Mouse (Mus musculus) yolk sac, embryonic 10.5 days (tissue): ENCODE measurements around the gene Cxcl5.

Experiments used
- DNase-seq: peaks from one replicate; pipeline ENCODE4 v3.0.0-alpha.2; 2017; ENCODE audit warnings: low spot score

The Cxcl5 gene

DNA sequence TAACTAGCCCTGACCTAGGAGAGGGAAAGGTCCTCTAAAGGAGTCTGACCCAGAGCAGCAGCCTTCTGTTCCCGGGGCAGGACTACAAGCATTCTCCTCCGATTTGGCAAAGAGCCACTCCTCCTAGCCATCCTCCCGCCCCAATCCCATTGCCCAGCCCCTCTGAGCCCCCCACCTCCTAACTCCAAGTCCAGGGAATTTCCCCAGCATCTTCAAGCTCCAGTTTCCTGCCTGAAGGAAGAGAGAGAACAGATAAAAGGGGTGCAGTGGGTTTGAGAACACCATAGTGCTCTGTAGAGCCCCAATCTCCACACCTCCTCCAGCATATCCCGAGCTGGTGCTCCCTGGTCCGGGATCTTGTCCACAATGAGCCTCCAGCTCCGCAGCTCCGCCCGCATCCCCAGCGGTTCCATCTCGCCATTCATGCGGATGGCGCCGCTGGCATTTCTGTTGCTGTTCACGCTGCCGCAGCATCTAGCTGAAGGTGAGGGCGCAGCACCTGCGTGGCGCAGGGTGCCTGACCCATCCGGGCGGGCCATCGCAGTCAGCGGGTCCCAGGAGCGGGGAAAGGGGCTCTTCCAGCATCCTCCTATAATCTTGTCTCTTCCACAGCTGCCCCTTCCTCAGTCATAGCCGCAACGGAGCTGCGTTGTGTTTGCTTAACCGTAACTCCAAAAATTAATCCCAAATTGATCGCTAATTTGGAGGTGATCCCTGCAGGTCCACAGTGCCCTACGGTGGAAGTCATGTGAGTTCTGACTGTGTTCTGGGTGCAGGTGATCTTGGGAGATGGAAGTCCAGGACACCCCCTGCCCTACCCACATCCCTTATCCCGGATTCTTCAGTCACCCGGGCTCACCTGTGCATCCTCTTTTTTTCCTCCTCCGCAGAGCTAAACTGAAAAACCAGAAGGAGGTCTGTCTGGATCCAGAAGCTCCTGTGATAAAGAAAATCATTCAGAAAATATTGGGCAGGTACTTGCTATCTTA is at the start of gene Cxcl5:
Cxcl5 (plus strand) TSS at position 284 of the 989 bp plus-strand sequence.
- no peak for DNase-seq

DNA sequence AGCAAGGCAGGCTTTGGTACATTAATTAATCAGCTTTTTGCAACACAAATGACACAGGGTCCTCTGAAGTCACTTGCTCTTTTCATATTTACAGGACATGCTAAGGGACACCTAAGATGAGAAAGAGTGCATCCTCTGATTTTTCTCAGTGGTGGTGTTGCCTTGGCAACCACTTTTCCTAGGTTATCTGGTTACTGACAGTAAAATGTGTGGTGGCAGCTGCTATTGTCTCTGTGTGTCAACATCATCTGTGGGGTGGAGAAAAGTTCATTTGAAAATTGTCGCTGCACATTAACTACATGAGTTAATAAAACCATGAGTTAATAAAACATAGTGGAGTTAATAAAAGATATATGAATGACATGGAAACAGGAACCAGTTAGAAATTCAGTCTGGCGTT is 47.8 kb upstream of the Cxcl5 start:
- no peak for DNase-seq

DNA sequence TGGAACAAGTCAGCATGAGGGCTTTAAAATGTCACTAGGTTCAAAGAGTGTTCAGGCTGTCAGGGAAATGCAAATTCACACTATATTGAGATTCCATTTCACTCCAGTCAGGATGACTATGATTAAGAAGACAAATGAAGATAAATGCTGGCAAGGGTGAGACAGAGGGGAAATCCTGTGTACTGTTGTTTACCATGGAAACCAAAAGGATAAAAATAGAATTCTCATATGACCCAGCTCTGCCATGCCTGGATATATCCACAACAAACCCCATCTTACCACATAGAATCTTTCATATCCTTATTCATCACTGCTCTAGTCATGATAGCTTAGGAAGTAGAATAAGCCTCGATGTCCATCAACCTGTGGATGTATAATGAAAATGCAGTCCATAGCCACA is 41.2 kb upstream of the Cxcl5 start:
- no peak for DNase-seq

DNA sequence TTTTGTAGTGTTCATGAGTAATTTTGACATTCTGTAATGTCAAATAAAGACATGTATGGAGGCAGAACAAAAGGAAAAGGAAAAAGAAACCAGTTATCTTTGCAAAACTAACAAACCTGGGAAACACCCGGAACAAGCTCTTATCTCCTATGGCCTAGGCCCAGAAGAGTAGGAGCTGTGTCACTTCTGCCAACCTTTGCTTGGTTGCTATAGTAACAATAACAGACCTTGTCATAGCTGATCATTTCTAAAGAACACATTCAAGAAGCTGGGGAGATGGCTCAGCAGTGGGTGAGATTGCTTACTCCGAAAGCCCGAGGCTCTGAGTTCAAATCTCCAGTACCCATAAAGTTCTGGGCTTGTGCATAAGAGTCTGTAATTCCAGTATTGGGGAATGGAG is 36.5 kb upstream of the Cxcl5 start:
- no peak for DNase-seq

DNA sequence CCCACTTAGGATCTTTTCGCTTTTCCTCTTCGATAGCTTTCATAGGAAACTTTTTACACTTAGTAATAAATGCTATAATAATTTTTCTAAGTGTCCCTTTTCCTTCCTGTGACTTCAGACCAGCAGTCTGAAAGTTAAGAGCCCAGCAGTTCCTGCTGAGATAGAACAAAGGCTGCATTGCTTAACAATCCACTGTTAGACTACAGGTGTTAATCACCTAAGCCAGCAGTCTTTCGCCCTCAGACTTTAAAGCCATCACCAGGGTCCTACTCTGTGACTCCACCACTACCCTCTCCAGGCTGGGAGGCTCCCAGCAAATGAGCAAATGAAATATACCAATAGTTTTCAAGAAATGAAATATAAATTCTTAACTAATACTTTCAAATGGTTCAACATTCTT is 30.9 kb upstream of the Cxcl5 start:
- no peak for DNase-seq

DNA sequence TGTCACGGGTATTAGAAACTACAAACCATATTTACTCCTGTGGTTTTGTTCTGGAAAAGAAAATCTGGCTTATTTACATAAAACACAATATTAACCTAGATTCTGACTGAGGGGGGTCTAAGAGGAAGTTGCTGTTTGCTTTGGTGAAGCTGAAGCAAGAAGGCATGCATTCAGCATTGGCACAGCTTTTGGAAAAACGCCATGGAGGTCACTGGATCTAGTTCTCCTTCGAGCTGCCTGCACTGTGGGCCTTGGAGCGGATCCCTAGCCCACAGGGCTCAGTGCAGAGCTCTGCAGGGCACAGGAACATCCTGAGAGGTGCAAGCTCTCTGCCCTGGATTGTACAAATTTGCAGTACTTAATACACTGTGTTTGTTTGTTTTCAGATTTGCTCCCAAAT is 27.7 kb upstream of the Cxcl5 start:
- DNase-seq, result no peak

DNA sequence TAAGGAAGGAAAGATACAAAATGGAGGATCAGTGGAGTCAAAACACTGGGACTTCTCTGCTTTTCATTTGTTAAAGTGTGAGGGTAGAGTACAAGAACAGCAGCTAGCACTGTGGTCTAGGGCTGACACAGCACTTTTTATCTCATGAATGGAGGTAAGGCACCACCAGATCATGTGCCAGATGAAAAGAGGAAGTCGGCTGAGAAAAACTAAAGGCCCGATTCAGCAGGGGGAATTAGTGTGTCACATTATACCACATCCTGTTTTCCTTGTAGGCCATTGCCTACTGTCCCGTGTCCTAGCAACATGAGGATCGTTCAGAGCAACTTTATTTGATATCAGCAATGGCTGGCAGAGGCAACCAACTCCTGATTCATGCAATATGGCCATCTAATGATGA is 17.1 kb upstream of the Cxcl5 start:
- no peak for DNase-seq

DNA sequence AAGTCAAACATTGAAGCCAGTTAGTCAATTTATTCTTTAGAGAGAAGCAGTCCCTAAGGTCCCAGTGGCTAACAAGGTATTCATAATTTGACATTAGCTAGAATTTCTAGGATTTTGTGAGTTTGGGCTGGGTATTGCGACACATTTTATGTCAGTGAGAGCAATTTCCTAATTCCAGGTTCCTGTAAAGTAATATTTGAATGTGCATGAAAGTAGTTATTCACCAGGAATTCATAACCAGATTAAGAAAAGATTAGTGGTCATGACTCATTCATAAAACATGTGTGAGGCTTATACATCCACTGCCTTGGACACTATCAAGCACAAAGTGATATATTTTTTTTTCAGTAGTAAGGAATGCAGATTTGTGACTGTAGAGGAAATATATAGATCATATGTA is 5.2 kb upstream of the Cxcl5 start:
- no peak for DNase-seq

- DNase-seq, result no peak
These were observed 1.0 kb upstream of the Cxcl5 start for GRCm38 (mm10) chr5:90758020-90758605.

DNA sequence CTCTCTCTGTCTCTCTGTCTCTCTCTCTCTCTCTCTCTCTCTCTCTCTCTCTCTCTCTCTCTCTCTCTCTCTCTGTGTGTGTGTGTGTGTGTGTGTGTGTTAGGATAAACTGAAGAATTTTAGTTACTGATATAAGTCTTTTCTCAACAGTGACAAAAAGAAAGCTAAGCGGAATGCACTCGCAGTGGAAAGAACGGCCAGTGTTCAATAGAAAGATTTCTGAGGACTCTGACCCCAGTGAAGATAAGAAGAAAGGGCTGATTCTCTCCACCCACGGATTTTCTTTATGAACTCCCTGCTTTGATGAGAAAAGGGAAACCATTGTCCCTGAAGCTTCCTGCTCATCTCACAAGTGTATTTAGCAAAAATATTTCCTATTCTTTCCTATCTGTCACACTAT is 1.1 kb downstream of the Cxcl5 start:
- no peak for DNase-seq

- no peak for DNase-seq
These were observed 1.7 kb downstream of the Cxcl5 start for GRCm38 (mm10) chr5:90760844-90761243.

GRCm38 (mm10) chr5:90761834-90762233 is 2.7 kb downstream of the Cxcl5 start:
- no peak for DNase-seq

DNA sequence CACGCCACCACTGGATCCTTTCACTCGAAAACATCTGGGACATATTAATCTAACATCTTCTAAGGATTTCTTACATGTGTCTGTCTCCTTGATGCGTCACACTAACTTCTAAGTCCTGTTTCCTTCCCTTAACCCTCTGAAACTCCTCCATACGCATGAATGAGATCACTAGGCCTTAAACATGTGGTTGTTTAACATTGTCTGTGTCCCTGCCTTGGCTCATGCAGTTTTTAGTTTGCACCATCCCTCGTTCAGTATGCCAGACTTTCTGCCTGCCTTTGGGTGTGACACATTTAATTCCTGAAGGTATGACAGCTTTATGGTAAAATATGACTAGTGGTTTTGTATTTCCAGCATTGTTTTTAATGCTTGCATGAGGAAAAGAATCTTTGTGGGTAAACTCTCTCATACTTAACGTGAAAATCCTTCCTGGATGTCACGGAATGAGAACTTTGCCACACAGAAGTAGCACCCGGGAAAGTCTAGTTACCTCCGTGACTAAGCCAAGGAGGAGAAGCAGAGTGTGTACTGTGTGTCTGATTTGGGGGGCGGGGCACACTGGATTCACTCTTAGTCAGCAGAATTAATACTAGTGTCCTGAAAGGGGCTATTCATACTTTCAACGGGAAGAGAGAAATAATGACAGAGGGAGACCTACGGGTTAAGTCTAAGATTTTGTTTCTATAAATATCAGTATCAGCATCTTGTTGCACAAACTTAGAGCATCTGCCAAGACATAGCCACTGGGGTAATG is 4.9 kb downstream of the Cxcl5 start:
- no peak for DNase-seq

DNA sequence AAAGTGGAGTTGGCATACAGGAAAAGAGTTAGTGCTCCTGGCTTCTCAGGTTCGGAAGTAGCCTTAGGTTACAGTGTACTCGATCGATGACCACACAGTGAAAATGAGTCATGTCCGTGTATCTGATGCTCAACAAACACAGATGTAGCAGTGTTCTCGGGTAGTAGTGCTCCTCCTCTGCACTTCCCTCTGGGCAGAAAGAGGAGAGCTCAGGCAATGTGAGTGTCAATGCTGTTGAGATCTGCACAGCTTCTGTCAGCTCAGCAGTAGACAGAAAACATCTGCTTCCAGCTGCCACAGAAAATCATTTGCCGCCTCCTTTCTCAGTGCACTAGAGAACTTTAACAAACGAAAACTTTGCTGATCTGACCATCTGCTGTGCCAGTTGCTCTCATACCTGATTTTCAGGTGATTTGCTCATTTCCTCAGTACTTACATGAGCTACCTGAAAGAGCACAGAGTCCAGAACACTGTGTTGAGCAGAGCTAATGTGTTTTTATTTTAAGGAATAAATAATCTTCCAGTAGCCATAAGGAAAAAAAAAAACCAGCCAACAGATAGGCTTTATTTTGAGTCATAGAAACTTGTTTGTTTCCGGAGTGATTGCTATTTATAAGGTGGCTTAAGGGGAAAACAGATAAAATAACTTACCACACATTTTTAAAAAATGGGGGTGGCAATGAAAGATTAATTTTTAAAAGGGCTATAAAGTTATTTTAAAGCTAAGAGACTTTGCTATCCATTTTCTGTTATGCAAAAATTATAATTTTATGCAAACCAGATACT is 6.9 kb downstream of the Cxcl5 start:
- DNase-seq, result no peak

- DNase-seq, result no peak
These were observed 9.1 kb downstream of the Cxcl5 start, which contains the start of gene Ppbp for GRCm38 (mm10) chr5:90768218-90768617. Ppbp (plus strand) TSS chr5:90768518.

DNA sequence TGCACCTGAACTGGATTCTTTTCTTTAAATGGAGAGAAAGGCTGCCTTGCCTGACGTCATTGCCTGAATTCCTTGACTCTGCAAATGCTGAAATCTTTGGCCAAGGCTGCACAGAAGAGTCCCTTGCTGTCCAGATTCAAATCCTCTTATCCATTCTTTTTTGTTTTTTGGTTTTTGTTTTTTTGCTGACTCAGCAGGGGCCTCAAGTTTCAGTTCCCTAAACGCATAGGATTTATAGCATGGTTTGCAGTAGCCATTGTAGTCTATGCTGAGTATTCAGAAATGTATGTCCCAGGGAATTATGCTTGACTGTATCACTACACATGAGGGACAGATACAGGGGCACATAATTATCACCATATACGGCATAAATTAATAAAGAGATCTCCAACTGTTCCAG is 12.2 kb downstream of the Cxcl5 start:
- no peak for DNase-seq

GRCm38 (mm10) chr5:90771880-90772653 is 12.9 kb downstream of the Cxcl5 start, which contains the start of gene Pf4:
Pf4 (plus strand) TSS chr5:90772435.
- DNase-seq, result no peak

DNA sequence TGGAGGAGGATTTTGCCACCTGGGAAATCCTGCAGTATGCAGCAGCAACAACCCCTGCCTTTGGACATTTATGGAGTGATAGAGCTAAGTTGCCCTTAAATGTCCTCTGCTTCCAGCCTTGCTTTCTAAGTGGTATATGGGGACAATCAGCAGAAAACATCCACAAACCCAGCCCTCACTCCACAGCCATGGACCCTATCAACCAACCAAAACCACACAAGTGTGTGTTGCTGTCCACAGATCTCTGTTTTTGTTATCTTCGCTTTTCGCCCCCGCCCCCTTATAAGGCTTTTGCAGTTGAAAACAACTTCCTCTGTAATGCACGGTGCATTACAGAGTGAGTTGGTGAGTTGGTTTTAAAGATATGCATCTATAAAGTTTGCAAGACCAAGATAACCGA is 16.4 kb downstream of the Cxcl5 start:
- DNase-seq, result no peak

DNA sequence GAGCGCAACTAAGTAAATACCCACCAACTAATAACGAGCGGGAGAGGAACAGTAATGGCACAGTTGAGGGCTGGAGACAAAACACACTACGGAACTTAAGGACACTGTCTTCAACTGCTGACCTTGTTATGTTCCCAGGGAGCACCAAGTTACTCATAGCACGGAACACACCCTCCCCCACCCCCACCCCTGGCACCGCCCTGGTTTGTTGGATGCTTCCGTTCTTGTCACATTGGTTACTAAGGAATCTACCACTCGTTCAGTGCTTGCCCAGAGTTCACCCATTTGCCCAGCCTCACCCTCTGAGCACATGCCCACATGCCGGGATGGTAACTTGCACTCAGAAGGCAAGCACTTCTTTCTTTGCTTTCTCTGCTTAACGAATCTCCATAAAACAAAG is 18.5 kb downstream of the Cxcl5 start:
- no peak for DNase-seq

GRCm38 (mm10) chr5:90778856-90779255 is 19.7 kb downstream of the Cxcl5 start:
- DNase-seq, result no peak

DNA sequence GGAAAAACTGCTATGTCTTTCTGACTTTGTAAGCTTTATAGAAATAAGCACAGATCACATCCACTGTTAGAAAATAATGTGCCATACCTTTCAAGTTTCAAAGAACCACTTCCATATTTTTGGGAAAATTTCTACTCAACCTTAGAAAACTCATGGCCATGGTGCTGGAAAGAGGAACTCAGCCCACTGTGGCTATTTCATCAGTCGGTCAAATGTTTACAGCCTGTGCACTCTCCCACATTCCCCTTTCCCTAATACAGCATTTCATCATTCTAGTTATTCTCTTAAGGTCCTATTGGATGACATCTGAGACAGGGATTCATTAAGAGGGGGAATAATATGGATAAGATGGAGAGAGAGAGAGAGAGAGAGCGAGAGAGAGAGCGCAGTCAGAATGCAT is 24.5 kb downstream of the Cxcl5 start:
- DNase-seq, result no peak
